Mouse (Mus musculus) heart, embryonic 15.5 days (tissue): ENCODE data around the gene Cnst. TPM values are rescaled to one million over a fixed set of nuclear protein-coding genes. Genes with fewer than 3 reads are reported as not detected.

ENCODE experiments used
- polyA plus RNA-seq: library from polyadenylated mRNA; unstranded; fragments of >200 nt; fragmentation: Nextera tagmentation; extraction: Ambion mirVana; gene quantifications from 2 replicates; pipeline ENCODE4 v1.2.1, GENCODE M21; 2015

The Cnst gene
- polyA plus RNA-seq, 1 experiment from 2014 or later, result 16.6 TPM

Other genes with a start within 250 kb of the Cnst start
- gene Smyd3, start 28.3 kb upstream of the Cnst start, polyA plus RNA-seq, result 9.1 and 11.1 TPM in 2 replicates
- gene Tfb2m, start 103 bp upstream of the Cnst start, polyA plus RNA-seq, result 19.8 and 27.9 TPM in 2 replicates
- gene Sccpdh, start 121.8 kb downstream of the Cnst start, polyA plus RNA-seq, result 87.0 and 94.9 TPM in 2 replicates
- 0.06 and 0.08 TPM in 2 replicates for gene Kif28, start 198.9 kb downstream of the Cnst start, polyA plus RNA-seq